Mouse (Mus musculus) embryo, embryonic 11.5 days (tissue): Measurements from ENCODE around the gene Serpinb9c.
"Not testable (repeated sequence)": the region's sequence is repeated elsewhere in the genome, so short reads cannot be mapped to it uniquely, and the experiment has no call there.

Source experiments
- DNase-seq: peaks from one replicate; pipeline ENCODE4 v3.0.0-alpha.2; 2012; ENCODE audit warnings: low read depth, low spot score

Serpinb9c gene

DNA sequence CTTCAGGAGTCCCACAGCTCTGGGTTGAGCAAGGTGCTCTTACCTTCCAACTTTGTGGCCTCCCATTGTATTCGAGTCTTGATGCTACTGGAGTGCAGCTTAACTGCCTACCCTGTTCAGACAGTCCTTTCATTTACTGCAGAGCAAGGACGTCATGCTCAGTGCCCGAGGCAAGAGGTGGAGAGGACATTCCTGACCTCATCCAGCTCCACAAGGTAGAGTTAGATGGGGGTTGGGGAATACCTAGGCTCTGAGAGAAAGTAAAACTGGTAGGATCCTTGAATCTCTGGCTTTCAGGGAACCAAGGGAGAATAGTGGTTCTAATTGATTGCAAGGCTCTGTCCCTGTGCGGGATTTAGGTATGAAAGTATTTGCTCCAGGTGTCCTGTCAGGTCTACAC lies at the start of gene Serpinb9c:
TSS of gene Serpinb9c (minus strand) at position 101 of the 400 bp plus-strand sequence.
- no peak for DNase-seq

DNA sequence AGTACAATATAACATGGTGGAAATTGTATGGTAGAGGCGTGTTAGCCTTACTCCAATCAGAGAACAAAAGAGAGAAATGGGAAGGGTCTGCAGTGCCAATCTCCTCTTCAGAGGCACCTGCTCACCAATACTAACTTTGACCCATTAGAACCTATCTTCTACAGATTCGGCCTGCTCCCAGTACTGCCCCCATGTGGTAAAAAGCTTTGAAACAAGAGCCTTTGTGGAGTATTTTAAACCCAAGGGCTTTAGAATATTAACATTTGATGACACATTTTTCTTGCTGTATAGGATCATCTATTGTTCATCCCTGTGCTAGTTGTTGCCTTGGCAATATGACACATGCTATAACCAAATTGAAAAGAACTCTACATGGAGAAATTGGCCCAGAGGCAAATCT lies 40.2 kb upstream of the Serpinb9c start:
- no peak for DNase-seq

DNA sequence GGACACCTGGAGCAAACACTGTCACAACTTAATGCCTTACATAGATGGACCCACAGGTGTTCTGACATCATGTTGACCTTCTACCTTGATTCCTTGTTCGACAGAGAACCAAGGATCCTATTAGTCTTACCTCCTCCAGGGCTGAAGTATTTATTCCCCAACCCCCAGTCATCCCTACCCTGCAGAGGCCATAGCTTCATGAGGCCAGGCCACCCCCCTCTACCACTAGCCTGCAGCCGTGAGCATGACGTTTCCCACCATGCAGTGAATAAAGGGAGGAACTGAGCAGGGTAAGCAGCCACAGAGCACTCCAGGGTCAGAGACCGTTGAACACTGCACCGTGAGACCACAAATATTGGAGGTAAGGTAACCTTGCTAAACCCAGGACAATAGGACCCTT lies 33.1 kb upstream of the Serpinb9c start, which contains the start of gene Serpinb9d:
TSS of gene Serpinb9d (plus strand) at position 301 of the 400 bp plus-strand sequence.
- DNase-seq: no peak

DNA sequence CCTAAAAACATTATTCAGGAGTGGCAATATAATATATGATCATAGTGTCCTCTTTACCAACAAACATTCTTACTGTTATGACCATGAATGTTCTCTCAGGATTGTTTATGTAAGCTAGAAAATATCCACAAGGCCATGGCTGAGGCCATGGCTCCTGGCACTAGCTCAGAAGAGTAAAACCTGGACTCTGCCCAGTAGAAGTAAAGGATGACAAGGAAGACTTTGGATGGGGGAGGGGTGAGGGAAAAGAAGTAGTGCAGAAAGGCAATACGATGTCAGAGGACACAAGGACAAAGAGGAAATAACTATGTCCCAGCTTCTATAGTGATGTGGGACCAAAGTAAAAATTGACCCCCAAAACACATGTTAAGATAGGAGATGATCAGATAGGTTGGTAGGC lies 30.9 kb upstream of the Serpinb9c start:
- not testable (repeated sequence) for DNase-seq

DNA sequence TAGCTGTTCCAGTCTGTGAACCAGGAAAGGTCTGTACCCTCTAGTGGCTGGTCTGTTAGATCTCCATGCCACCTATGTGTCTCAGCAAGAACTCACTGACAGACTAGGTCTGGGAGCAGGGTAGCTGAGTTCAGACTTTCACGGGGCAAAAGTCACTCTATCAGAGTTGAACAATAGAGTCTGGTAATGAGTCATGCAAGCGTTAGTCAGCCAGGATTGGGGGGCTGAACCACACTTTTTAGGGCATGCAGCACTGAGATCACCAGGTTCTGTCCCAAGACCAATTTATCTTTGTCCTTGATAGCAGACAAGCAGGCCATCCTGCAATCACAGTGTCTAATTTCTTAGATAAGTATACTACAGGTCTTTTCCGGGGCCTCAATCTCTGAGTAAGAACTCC lies 18.1 kb downstream of the Serpinb9c start:
- DNase-seq: no peak

DNA sequence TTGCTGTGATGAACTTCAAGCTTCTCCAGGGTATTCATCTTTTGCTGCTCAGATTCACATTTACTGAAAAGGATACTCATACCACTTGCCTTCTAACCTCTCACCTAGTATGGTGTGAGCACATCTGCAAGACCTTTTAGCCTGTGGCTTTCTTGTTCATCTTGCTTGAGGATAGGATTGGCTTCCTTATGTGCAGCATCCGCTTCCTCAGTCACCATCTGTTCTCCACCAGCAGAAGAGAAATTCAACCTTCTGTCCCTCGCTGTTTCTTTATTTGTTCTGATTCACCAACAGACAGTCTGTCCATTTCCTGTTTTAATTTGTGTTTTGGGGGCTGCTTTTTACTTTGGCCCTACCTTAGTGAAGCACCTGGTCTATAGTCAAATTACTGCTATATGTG lies 21.8 kb downstream of the Serpinb9c start:
- DNase-seq: no peak

DNA sequence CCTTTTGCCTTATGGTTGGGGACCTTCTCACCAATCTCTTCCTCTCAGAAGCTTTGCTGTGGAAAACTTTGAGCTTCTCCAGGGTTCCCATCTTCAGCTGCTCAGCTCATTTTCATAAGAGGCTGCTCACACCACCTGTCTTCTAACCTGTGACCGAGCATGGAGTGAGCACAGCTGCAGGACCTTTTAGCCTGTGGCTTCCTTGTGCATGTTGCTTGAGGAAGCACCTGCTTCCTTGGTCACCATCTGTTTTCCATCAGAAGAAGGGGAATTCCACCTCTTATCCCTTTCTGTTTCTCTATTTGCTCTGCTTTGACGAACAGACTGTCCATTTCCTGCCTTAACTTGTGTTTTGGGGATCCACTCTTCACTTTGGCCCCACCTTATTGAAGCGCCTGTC lies 46.5 kb downstream of the Serpinb9c start:
- DNase-seq: no peak

DNA sequence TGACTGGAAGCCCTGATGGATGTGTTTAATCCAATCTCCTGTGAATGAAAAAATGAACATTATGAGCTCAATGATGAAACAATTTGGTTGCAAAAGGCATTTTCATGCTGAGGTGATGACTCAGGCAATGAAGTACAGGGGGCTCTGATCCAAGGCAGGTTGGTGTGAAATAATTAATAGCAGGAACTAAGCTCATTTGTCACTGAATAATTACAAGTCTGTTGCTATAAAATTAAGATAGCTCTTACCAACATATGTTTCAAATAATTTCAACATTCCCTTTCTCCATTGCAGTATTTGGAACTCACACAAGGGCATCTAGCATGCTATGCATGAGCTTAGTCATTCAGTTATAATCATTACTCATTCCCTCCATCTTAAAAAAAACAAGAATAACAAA lies 53.9 kb downstream of the Serpinb9c start:
- no peak for DNase-seq
